Mouse (Mus musculus): ENCODE measurements around the gene Nupl1.

Gene Nupl1

GRCm38 (mm10) chr14:60163367-60163766 lies 87.9 kb downstream of the Nupl1 start:
- no peak for DNase-seq (ENCODE audit: low read depth, low spot score)

GRCm38 (mm10) chr14:60152373-60152772 lies 98.9 kb downstream of the Nupl1 start:
- no peak for DNase-seq (ENCODE audit: low read depth, low spot score)

- DNase-seq (ENCODE audit: low read depth, low spot score): no peak
Measured at GRCm38 (mm10) chr14:60148893-60149292, 102.3 kb downstream of the Nupl1 start.

GRCm38 (mm10) chr14:60143234-60143633 lies 108.0 kb downstream of the Nupl1 start:
- DNase-seq (ENCODE audit: low read depth, low spot score): no peak

GRCm38 (mm10) chr14:60138339-60138738 lies 112.9 kb downstream of the Nupl1 start:
- DNase-seq (ENCODE audit: low read depth, low spot score): peak; percentile 35

- no peak for DNase-seq (ENCODE audit: low read depth, low spot score)
Measured at GRCm38 (mm10) chr14:60137812-60138211, 113.4 kb downstream of the Nupl1 start.

GRCm38 (mm10) chr14:60135801-60136200 lies 115.4 kb downstream of the Nupl1 start:
- DNase-seq (ENCODE audit: low read depth, low spot score): no peak

GRCm38 (mm10) chr14:60134720-60135119 lies 116.5 kb downstream of the Nupl1 start:
- no peak for DNase-seq (ENCODE audit: low read depth, low spot score)

Data from CD4-positive helper T cell, adult 2 months (primary cell).